Mouse (Mus musculus) spleen, adult 2 months (tissue): ENCODE data around the gene Fstl5.

Experiments used
- CTCF ChIP-seq: fragments of 200-500 bp; IDR thresholded peaks from 2 replicates; pipeline ENCODE4 v1.5.1; 2011; ENCODE audit warnings: mild to moderate bottlenecking, inconsistent platforms; ENCODE audit not compliant: insufficient read depth, insufficient read length, insufficient replicate concordance; ENCODE audit errors: extremely low read depth
- POLR2A ChIP-seq: fragments of 200-500 bp; IDR thresholded peaks from 2 replicates; pipeline ENCODE4 v1.6.1; 2011; ENCODE audit warnings: low read depth, low read length, inconsistent platforms

GRCm38 (mm10) chr3:76670859-76671258 lies 596.8 kb downstream of the Fstl5 start:
- TF ChIP-seq CTCF: no peak
- TF ChIP-seq POLR2A: no peak
